Mouse (Mus musculus) CH12.LX (cell line): ENCODE measurements around the gene Fam49a. TPM values are rescaled to one million over a fixed set of nuclear protein-coding genes. Genes with fewer than 3 reads are reported as not detected.

Experiments used
- DNase-seq: peaks from one replicate; pipeline ENCODE4 v3.0.0-alpha.2; 2013; ENCODE audit errors: extremely low read depth
- H3K27ac ChIP-seq: 2 replicates; pipeline ENCODE4 v1.5.1; 2012; ENCODE audit warnings: low read depth, mild to moderate bottlenecking, control low read depth, moderate library complexity; ENCODE audit not compliant: insufficient read depth
- H3K27me3 ChIP-seq: replicated peaks from 2 replicates; pipeline ENCODE3; 2012; ENCODE audit warnings: inconsistent platforms
- H3K36me3 ChIP-seq, 2 experiments: replicated peaks in 1 of 2; 2 replicates each; pipeline versions ENCODE3 to v1.6.1; 2012; ENCODE audit warnings: inconsistent platforms in 1 of 2, low read length in 1 of 2, mild to moderate bottlenecking in 1 of 2, mixed read lengths in 1 of 2, moderate library complexity in 1 of 2; ENCODE audit not compliant: control insufficient read depth in 1 of 2, insufficient read depth in 1 of 2
- H3K4me1 ChIP-seq, 2 experiments: 2 replicates each; pipeline ENCODE4 v1.6.1; 2012; ENCODE audit warnings: inconsistent platforms in 1 of 2, moderate library complexity in 1 of 2; ENCODE audit not compliant: insufficient read depth in 2 of 2, control insufficient read depth in 1 of 2
- H3K4me2 ChIP-seq: 2 replicates; pipeline ENCODE4 v1.6.1; 2012; ENCODE audit warnings: low read depth, mild to moderate bottlenecking, control low read depth; ENCODE audit not compliant: poor library complexity, insufficient read depth, severe bottlenecking
- H3K4me3 ChIP-seq, 3 experiments: fragments of 150-350 bp in 1 of 3; sonication (generic) in 1 of 3; replicated peaks in 1 of 3; 2 replicates each; pipeline versions ENCODE3 to v1.5.1; 2011 to 2012; ENCODE audit warnings: low read depth in 2 of 3, low read length in 2 of 3, mild to moderate bottlenecking in 2 of 3, moderate library complexity in 2 of 3, control low read depth in 1 of 3, improper control_type of control experiment in 1 of 3, inconsistent platforms in 1 of 3, mixed read lengths in 1 of 3; ENCODE audit not compliant: poor library complexity in 1 of 3
- H3K79me2 ChIP-seq: replicated peaks from 2 replicates; pipeline ENCODE4 v1.6.1; 2012; ENCODE audit warnings: mild to moderate bottlenecking, moderate library complexity; ENCODE audit not compliant: control insufficient read depth, poor library complexity, insufficient read depth, severe bottlenecking; ENCODE audit errors: extremely low read depth
- H3K9ac ChIP-seq: 2 replicates; pipeline ENCODE4 v1.6.1; 2012; ENCODE audit warnings: low read depth, mild to moderate bottlenecking, control low read depth, moderate library complexity; ENCODE audit not compliant: insufficient read depth
- H3K9me3 ChIP-seq: replicated peaks from 2 replicates; pipeline ENCODE3; 2012; ENCODE audit warnings: low read length, inconsistent platforms, mixed read lengths
- BHLHE40 ChIP-seq: IDR thresholded peaks from 2 replicates; pipeline ENCODE4 v1.6.1; 2011; ENCODE audit warnings: mild to moderate bottlenecking, low read depth, low read length, improper control_type of control experiment
- CTCF ChIP-seq, 2 experiments: IDR thresholded peaks in 1 of 2; conservative IDR thresholded peaks in 1 of 2; 2 replicates each; pipeline ENCODE4 v1.5.1; 2011 to 2012; ENCODE audit warnings: low read depth in 2 of 2, low read length in 2 of 2, improper control_type of control experiment in 1 of 2, inconsistent platforms in 1 of 2, mild to moderate bottlenecking in 1 of 2, moderate library complexity in 1 of 2
- ELF1 ChIP-seq: IDR thresholded peaks from 2 replicates; pipeline ENCODE4 v1.6.1; 2014; ENCODE audit warnings: low read depth, mild to moderate bottlenecking, inconsistent platforms, low read length, improper control_type of control experiment
- EP300 ChIP-seq: IDR thresholded peaks from 2 replicates; pipeline ENCODE4 v1.6.1; 2011; ENCODE audit warnings: low read length, improper control_type of control experiment
- ETS1 ChIP-seq: conservative IDR thresholded peaks from 2 replicates; pipeline ENCODE4 v1.6.1; 2012; ENCODE audit warnings: low read depth, mild to moderate bottlenecking, inconsistent platforms, low read length, improper control_type of control experiment, moderate library complexity
- IRF4 ChIP-seq: IDR thresholded peaks from 2 replicates; pipeline ENCODE4 v1.6.1; 2014; ENCODE audit warnings: low read depth, mild to moderate bottlenecking, inconsistent platforms, low read length, improper control_type of control experiment
- JUN ChIP-seq: IDR thresholded peaks from 2 replicates; pipeline ENCODE4 v1.6.1; 2011; ENCODE audit warnings: low read depth, mild to moderate bottlenecking, low read length, improper control_type of control experiment, moderate library complexity; ENCODE audit not compliant: insufficient read depth
- MAFK ChIP-seq: IDR thresholded peaks from 2 replicates; pipeline ENCODE4 v1.6.1; 2011; ENCODE audit warnings: low read length, improper control_type of control experiment; ENCODE audit not compliant: insufficient replicate concordance
- MAZ ChIP-seq: IDR thresholded peaks from 2 replicates; pipeline ENCODE4 v1.6.1; 2012; ENCODE audit warnings: low read depth, mild to moderate bottlenecking, inconsistent platforms, low read length, improper control_type of control experiment, moderate library complexity
- MEF2A ChIP-seq: IDR thresholded peaks from 2 replicates; pipeline ENCODE4 v1.6.1; 2014; ENCODE audit warnings: low read depth, mild to moderate bottlenecking, inconsistent platforms, low read length, improper control_type of control experiment, borderline replicate concordance
- NELFE ChIP-seq: IDR thresholded peaks from 2 replicates; pipeline ENCODE4 v1.6.1; 2011; ENCODE audit warnings: low read depth, low read length, improper control_type of control experiment
- RCOR1 ChIP-seq: conservative IDR thresholded peaks from 2 replicates; pipeline ENCODE4 v1.6.1; 2012; ENCODE audit warnings: low read depth, mild to moderate bottlenecking, inconsistent platforms, low read length, improper control_type of control experiment
- SIN3A ChIP-seq: IDR thresholded peaks from 2 replicates; pipeline ENCODE4 v1.6.1; 2012; ENCODE audit warnings: low read length, improper control_type of control experiment, inconsistent platforms
- TBP ChIP-seq: conservative IDR thresholded peaks from 2 replicates; pipeline ENCODE4 v1.6.1; 2011; ENCODE audit warnings: low read depth, low read length, improper control_type of control experiment
- TCF12 ChIP-seq: IDR thresholded peaks from 2 replicates; pipeline ENCODE4 v1.6.1; 2014; ENCODE audit warnings: low read depth, mild to moderate bottlenecking, inconsistent platforms, low read length, improper control_type of control experiment
- UBTF ChIP-seq: IDR thresholded peaks from 2 replicates; pipeline ENCODE4 v1.6.1; 2012; ENCODE audit warnings: low read depth, mild to moderate bottlenecking, inconsistent platforms, low read length, improper control_type of control experiment, moderate library complexity
- USF2 ChIP-seq: conservative IDR thresholded peaks from 2 replicates; pipeline ENCODE4 v1.6.1; 2011; ENCODE audit warnings: low read depth, low read length, improper control_type of control experiment
- ZKSCAN1 ChIP-seq: IDR thresholded peaks from 2 replicates; pipeline ENCODE4 v1.6.1; 2012; ENCODE audit warnings: low read depth, inconsistent platforms, low read length, improper control_type of control experiment, borderline replicate concordance
- dilution Hi-C: fragments of 300-500 bp; cut with MboI; formaldehyde crosslinking; loops from 2 replicates; pipeline ENCODE4 v1.14.3; 2020; ENCODE audit warnings: low sequenced_read_pairs; ENCODE audit not compliant: extremely low pct_unique_long_range_greater_than_20kb, extremely low pct_ligation_motif_present
- in situ Hi-C: fragments of 300-500 bp; cut with MboI; formaldehyde crosslinking; loops from 3 replicates; pipeline ENCODE4 v1.14.3; 2019; ENCODE audit warnings: low sequenced_read_pairs, low pct_ligation_motif_present, low pct_unique_long_range_greater_than_20kb, mixed read lengths
- polyA plus RNA-seq: library from polyadenylated mRNA; unstranded; fragments of >175 nt; gene quantifications from 2 replicates; pipeline ENCODE4 v1.2.1, GENCODE M21; 2012; ENCODE audit warnings: low read depth; ENCODE audit not compliant: insufficient read length
- total RNA-seq, 2 experiments: library from RNA; depleted of rRNA; stranded (reverse); fragments of 300-350 nt in 1 of 2; fragments of >200 nt in 1 of 2; gene quantifications; 2 replicates each; pipeline ENCODE4 v1.2.3; 2012 to 2014

Fam49a gene
- total and polyA plus RNA-seq, 3 experiments, result 11.4 to 21.3 (median 17.9) TPM

DNA sequence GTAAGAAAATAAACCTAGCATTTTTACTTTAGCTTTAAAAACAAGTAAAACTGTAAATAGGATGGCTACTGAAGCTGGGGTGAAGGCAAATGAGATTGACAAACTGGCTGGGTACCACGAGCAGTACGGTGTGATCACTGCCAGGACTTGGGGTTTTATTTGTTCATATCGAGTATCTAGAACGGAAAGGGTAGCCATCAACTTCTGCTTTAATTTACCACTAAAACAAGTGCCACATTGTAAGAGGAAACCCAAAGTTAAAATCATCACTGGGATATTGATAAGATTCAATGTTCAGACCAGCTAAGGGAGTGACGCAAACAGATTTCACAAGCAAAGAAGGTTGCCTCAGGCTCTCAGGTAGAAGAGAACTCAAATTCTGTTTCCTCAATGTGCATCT lies 98.0 kb downstream of the Fam49a start:
- no peaks in the 10 kb centered on the region for H3K4me1 ChIP-seq
- no peaks in the 10 kb centered on the region for H3K79me2 ChIP-seq
- no peak overlapping the region for H3K4me3 ChIP-seq
- no peak for DNase-seq
- H3K27me3 ChIP-seq, result no peaks in the 10 kb centered on the region
- no peak for TF ChIP-seq ETS1
- TF ChIP-seq MAZ, result no peak
- TF ChIP-seq UBTF, result no peak
- TF ChIP-seq MAFK, result no peak
- TF ChIP-seq TCF12, result no peak
- TF ChIP-seq TBP, result no peak
- TF ChIP-seq CTCF (conservative IDR thresholded peaks at IDR 0.05 in 1 of 2, IDR thresholded peaks at IDR 0.05 in 1 of 2; ENCODE audit: low read depth in 2 of 2, low read length in 2 of 2), result no peak
- no peak for TF ChIP-seq BHLHE40
- no peak for TF ChIP-seq RCOR1
- TF ChIP-seq JUN, result no peak
- TF ChIP-seq EP300, result no peak
- no peak for TF ChIP-seq ZKSCAN1
- TF ChIP-seq ELF1, result no peak
- TF ChIP-seq USF2, result no peak
- TF ChIP-seq SIN3A, result no peak
- TF ChIP-seq MEF2A, result no peak
- TF ChIP-seq NELFE, result no peak
- no peak for TF ChIP-seq IRF4
- dilution Hi-C loops, result no loop called here
- H3K36me3 ChIP-seq, result peaks cover 13 to 74% of the 10 kb centered on the region in 2 experiments
- H3K27ac ChIP-seq, result no peak overlapping the region
- in situ Hi-C loops, result no loop called here
- H3K4me2 ChIP-seq, result no peak overlapping the region
- H3K9ac ChIP-seq, result no peak overlapping the region
- H3K9me3 ChIP-seq, result no peaks in the 10 kb centered on the region

- Histone ChIP-seq H3K4me3 (no peak overlapping the region), H3K27me3 (no peaks in the 10 kb centered on the region), H3K36me3 (peaks cover 16 to 84% of the 10 kb centered on the region in 2 experiments), H3K9ac (no peak overlapping the region), H3K4me1 (peaks cover 0 to 2% of the 10 kb centered on the region in 2 experiments; a peak in 1 of 4 replicates), H3K79me2 (no peaks in the 10 kb centered on the region), H3K27ac (no peak overlapping the region), H3K9me3 (no peaks in the 10 kb centered on the region), H3K4me2 (no peak overlapping the region)
- DNase-seq, result no peak
- in situ Hi-C loops, result no loop called here
- dilution Hi-C loops, result no loop called here
- no peak for TF ChIP-seq BHLHE40
Observed at GRCm38 (mm10) chr12:12362371-12362770, 100.4 kb downstream of the Fam49a start.
